Mouse (Mus musculus) forebrain, embryonic 16.5 days (tissue): ENCODE data around the gene Iqch. TPM values are rescaled to one million over a fixed set of nuclear protein-coding genes. Genes with fewer than 3 reads are reported as not detected.

Source experiments
- ATAC-seq: fragments of 200-750 bp; cut with Nextera tagmentation; 2 replicates; pipeline ENCODE4 v1.8.0; 2017; ENCODE audit warnings: mild to moderate bottlenecking, moderate library complexity
- H3K27ac ChIP-seq: fragments of 300-500 bp; sonication (generic); 2 replicates; pipeline ENCODE4 v1.5.1; 2014; ENCODE audit warnings: low read length, control low read depth
- H3K27me3 ChIP-seq: fragments of 300-500 bp; sonication (generic); replicated peaks from 2 replicates; pipeline ENCODE4 v1.6.1; 2014; ENCODE audit warnings: low read length; ENCODE audit not compliant: control insufficient read depth, insufficient read depth
- H3K36me3 ChIP-seq: fragments of 300-500 bp; sonication (generic); 2 replicates; pipeline ENCODE4 v1.6.1; 2014; ENCODE audit not compliant: control insufficient read depth, insufficient read depth
- H3K4me1 ChIP-seq: fragments of 300-500 bp; sonication (generic); replicated peaks from 2 replicates; pipeline ENCODE4 v1.6.1; 2014; ENCODE audit warnings: low read length; ENCODE audit not compliant: control insufficient read depth, insufficient read depth
- H3K4me2 ChIP-seq: fragments of 300-500 bp; sonication (generic); 2 replicates; pipeline ENCODE4 v1.6.1; 2014; ENCODE audit warnings: mild to moderate bottlenecking, low read length, control low read depth
- H3K4me3 ChIP-seq: fragments of 300-500 bp; sonication (generic); replicated peaks from 2 replicates; pipeline ENCODE4 v1.5.1; 2014; ENCODE audit warnings: mild to moderate bottlenecking, low read length, control low read depth
- H3K9ac ChIP-seq: fragments of 300-500 bp; sonication (generic); replicated peaks from 2 replicates; pipeline ENCODE4 v1.6.1; 2014; ENCODE audit warnings: low read depth, low read length, control low read depth
- H3K9me3 ChIP-seq: fragments of 300-500 bp; sonication (generic); 2 replicates; pipeline ENCODE4 v1.6.1; 2016; ENCODE audit warnings: low read length; ENCODE audit not compliant: control insufficient read depth
- WGBS: fragments of 180-500 bp; shearing (Covaris S2); extraction: QIAGEN DNeasy Blood & Tissue Kit; methylation state at CpG from one replicate; pipeline ENCODE4 v1.1.7; 2014; 5-methylcytosine and 5-hydroxymethylcytosine counted together
- polyA plus RNA-seq: library from polyadenylated mRNA; unstranded; fragments of >200 nt; fragmentation: Nextera tagmentation; extraction: Ambion mirVana; gene quantifications from 2 replicates; pipeline ENCODE4 v1.2.1, GENCODE M21; 2015

The Iqch gene
- polyA plus RNA-seq, 1 experiment from 2014 or later: 0.24 TPM

DNA sequence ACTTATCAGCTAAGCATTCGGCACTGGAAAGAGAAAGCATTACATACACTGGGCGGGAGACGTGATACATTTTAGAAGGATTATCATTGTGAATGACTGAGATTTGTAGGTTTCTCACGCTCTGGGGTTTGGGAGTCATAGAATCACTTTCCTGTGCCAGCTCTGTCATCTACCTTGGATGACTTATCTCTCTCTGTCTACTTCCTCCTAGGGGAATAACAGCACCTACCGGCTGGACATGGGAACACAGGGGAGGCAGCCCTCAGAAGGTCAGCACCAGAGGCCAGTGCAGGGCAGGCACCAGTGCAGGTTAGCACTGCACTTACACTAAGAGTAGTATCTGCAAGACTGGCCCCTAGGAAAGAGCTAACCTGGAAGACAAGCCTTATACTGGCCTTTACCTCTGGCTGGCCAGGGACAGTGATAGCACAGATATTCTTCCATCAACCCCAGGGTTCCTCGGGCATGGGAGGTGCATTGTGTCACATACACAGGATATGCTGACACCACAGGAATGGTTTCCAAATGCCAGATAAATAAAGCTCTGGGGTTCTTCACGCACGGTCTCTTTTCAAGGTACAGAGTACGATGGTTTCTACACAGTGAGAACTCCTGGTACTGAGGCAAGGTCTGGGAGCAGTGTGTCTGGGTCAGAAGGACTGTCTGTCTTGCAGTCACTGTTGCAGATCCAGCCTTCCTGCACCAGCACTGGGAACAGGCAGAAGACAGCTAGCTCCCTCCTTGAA, 69.2 kb downstream of the Iqch start:
- WGBS: 70% methylated on average over 9 of the region's 9 CpGs
- H3K4me2 ChIP-seq: no peak overlapping the region

DNA sequence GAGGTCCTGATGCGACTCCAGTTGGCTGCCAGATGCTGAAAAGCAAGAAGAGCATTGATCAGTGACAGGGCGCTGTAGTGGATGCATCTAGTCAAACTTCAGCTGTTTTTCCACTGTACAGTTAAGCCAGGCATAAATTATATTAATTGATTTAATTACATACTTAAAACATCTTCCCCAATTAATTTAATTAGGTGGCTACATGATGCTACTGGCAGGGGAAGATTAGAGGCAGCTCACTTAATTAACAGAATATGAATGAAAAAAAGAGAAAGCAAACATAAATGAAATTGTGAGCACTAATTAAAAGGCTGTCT, 78.4 kb downstream of the Iqch start:
- H3K4me1 ChIP-seq: peaks cover 15% of the 10 kb centered on the region
- peak overlapping the region; percentile 38 for H3K4me2 ChIP-seq
- H3K9me3 ChIP-seq: no peaks in the 10 kb centered on the region
- no peaks in the 10 kb centered on the region for H3K36me3 ChIP-seq
- ATAC-seq: peak; percentile 65
- no peak overlapping the region for H3K27ac ChIP-seq
- peaks cover 40% of the 10 kb centered on the region for H3K27me3 ChIP-seq
- 12% methylated on average over 2 of the region's 2 CpGs for WGBS
- H3K9ac ChIP-seq: no peak overlapping the region
- no peak overlapping the region for H3K4me3 ChIP-seq

More for the DNA sequence above, 69.2 kb downstream of the Iqch start:
- Histone ChIP-seq H3K4me1 (peaks cover 22% of the 10 kb centered on the region), H3K4me3 (no peak overlapping the region), H3K27ac (no peak overlapping the region), H3K27me3 (peaks cover 25% of the 10 kb centered on the region), H3K36me3 (no peaks in the 10 kb centered on the region), H3K9ac (no peak overlapping the region), H3K9me3 (no peaks in the 10 kb centered on the region)
- no peak for ATAC-seq

DNA sequence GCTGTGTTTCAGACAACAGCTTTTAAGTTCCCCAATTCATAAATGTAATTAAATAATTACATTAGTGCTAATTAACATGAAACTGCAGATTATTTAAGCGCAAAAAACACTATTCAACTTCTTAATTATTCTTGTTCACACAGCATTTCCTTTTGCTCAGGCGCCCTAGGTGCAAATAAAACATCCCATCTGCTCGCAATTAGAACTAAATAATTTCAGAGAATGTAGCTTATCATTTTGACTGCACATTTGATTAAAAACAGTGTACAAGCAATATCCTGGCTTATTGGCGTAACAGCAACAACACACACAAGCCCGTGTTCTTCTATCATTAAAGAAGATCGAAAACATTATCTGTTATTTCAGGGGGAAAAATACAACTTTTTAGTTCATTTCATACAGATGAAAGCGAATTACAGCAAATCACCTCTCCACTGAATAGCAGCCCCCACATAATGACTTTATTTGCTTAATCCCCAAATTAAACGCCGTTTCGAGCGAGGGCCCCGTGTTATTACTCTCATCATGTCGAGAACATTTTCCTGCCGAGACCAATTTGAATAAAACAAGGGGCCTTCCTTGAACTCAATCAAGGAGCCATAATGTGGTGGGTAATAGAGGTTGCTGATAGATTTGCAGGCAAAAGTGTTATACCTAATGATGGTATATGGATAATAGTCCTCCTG, 78.9 kb downstream of the Iqch start:
- no peak overlapping the region; the same call in 1 of the 2 replicates for H3K27ac ChIP-seq

DNA sequence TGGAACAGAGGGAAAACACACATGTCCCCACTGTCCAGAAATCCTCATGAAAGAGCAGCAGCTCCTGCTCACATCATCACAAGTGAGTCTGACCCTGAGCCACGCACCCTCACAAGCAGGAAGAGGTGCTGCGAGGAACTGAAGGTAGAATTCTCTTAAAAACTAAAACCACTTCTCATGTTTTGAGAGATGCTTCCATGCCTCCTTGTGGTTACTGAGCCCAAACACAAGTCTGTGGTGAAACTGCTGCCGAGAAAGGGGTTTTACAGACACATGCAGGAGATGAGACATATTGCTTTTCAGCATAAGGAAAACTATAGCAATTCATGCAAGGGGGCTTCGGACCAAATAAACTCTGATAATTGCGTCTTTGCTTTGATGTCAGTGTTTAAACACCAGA, 89.4 kb downstream of the Iqch start:
- Histone ChIP-seq H3K27me3 (peaks cover 42% of the 10 kb centered on the region), H3K9me3 (no peaks in the 10 kb centered on the region), H3K4me1 (no peaks in the 10 kb centered on the region; the same call in 1 of the 2 replicates), H3K27ac (no peak overlapping the region), H3K9ac (no peak overlapping the region), H3K4me3 (no peak overlapping the region), H3K36me3 (no peaks in the 10 kb centered on the region), H3K4me2 (no peak overlapping the region)
- ATAC-seq: no peak
- WGBS: 67% methylated on average over 5 of the region's 5 CpGs

More for the DNA sequence above, 78.9 kb downstream of the Iqch start:
- Histone ChIP-seq H3K36me3 (no peaks in the 10 kb centered on the region), H3K9me3 (no peaks in the 10 kb centered on the region), H3K27me3 (peaks cover 40% of the 10 kb centered on the region), H3K4me1 (peaks cover 15% of the 10 kb centered on the region), H3K9ac (no peak overlapping the region), H3K4me3 (no peak overlapping the region), H3K4me2 (peak overlapping the region; percentile 38)
- 12% methylated on average over 14 of the region's 14 CpGs for WGBS
- peak; percentile 18; the same call in 1 of the 2 replicates for ATAC-seq

DNA sequence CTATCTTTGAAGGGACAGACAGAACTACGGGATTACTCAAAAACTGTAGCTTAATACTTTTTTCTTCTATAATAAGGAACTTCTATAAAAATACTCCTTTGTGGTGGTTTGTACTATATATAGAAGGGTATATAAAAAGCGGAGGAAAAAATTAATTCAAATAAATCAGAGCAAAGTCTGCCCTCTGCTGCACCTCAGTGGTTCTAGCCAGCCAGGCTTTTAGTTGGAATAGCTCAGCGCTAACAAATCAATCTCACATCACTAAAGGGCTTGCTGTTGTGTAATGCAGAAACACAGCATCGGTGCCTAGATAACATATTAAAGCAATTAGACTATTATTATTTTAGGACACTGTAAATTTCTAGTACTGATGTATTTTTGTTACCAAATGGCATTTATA, 91.3 kb downstream of the Iqch start:
- peaks cover 40% of the 10 kb centered on the region for H3K27me3 ChIP-seq
- no peak overlapping the region for H3K4me2 ChIP-seq

DNA sequence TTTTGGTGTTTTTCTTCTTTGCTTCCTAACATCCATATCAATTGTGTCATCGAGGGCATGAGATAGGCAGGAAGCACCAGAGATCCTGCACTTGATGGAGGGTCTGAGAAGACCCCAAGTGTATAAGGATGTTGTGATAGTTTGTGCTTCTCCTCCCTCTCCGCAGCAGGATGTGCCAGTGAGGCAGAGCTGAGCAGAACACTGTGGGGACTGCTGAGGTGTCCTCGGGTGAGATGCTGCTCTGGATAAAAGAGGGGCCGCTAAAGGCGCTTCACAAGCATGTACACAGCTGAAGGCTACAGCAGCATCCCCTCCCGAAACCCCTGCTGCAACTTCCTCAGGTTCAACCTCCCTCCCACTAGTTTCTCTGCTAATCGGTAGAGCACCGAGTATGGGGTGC, 95.2 kb downstream of the Iqch start:
- H3K4me1 ChIP-seq: no peaks in the 10 kb centered on the region
- WGBS: 78% methylated on average over 8 of the region's 8 CpGs
- no peak overlapping the region for H3K27ac ChIP-seq
- H3K9ac ChIP-seq: no peak overlapping the region
- H3K4me3 ChIP-seq: no peak overlapping the region
- no peak overlapping the region for H3K4me2 ChIP-seq
- H3K27me3 ChIP-seq: peaks cover 36% of the 10 kb centered on the region
- no peak for ATAC-seq
- H3K36me3 ChIP-seq: no peaks in the 10 kb centered on the region
- no peaks in the 10 kb centered on the region for H3K9me3 ChIP-seq

More for the DNA sequence above, 91.3 kb downstream of the Iqch start:
- Histone ChIP-seq H3K36me3 (no peaks in the 10 kb centered on the region), H3K4me1 (no peaks in the 10 kb centered on the region; the same call in 1 of the 2 replicates), H3K9ac (no peak overlapping the region), H3K9me3 (no peaks in the 10 kb centered on the region), H3K27ac (no peak overlapping the region), H3K4me3 (no peak overlapping the region)
- 85% methylated on average over 4 of the region's 4 CpGs for WGBS
- no peak for ATAC-seq

DNA sequence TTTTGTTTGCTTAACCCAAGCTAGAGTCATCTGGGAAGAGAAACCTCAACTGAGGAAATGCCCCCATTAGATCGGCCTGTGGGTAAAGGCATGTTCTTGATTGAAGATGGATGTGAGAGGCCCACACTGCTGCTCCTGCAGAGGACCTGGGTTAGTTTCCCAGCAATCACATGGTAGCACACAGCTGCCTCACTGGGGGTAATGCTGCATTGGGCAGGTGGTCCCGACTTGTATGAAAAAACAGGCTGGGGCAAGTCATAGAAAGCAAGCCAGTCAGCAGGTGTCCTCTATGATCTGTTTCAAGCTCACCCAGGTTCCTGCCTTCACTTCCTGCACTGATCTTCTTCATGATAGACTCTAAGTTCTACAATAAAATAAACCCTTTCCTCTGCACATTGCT, 98.4 kb downstream of the Iqch start:
- Histone ChIP-seq H3K9me3 (no peaks in the 10 kb centered on the region), H3K9ac (no peak overlapping the region), H3K36me3 (no peaks in the 10 kb centered on the region), H3K4me3 (no peak overlapping the region), H3K4me2 (no peak overlapping the region), H3K4me1 (no peaks in the 10 kb centered on the region), H3K27ac (no peak overlapping the region), H3K27me3 (peaks cover 23% of the 10 kb centered on the region)
- no peak for ATAC-seq
- WGBS: 88% methylated on average over 2 of the region's 2 CpGs

DNA sequence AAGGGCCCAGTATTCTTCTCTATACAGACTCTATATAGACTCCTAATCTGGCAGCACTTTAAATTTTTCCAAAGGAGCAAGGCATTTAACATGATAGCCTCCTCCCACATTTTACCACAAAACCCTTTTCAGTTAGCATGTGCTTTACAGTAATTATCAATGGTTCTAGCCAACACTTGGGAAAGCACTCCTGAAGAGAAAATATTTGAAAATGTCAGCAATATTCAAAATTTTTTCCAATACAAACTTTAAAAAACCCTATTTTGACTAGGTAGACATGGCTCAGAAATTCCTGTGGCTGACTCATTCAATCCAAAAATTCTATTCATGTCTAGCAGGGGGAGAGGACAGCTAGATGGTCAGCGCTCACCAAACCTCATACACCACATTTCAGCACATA, 100.8 kb downstream of the Iqch start:
- Histone ChIP-seq H3K27me3 (peaks cover 16% of the 10 kb centered on the region), H3K36me3 (no peaks in the 10 kb centered on the region), H3K27ac (no peak overlapping the region), H3K4me1 (no peaks in the 10 kb centered on the region), H3K4me3 (no peak overlapping the region), H3K9ac (no peak overlapping the region), H3K9me3 (no peaks in the 10 kb centered on the region), H3K4me2 (no peak overlapping the region)
- 87% methylated on average over 1 of the region's 1 CpGs for WGBS
- no peak for ATAC-seq

DNA sequence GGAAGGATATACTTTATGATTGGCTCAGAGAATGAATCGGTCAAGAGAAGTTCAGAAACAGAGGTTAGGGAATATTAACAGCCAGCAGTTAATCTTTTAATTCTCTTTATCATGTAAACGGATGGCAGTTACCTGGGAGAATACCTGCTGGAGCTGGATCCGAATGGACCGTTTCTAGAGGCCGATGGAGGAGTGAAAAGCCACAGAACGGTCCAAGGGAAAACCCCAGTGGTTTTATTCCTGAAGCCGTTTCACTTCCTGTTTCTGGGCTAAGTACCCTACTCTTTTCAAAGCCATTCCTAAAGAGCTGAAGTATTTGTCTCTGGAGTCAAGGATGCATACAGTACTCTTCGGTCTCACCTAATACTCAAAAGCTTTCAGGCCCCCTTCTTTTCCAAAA, 102.4 kb downstream of the Iqch start:
- Histone ChIP-seq H3K4me2 (no peak overlapping the region), H3K9me3 (no peaks in the 10 kb centered on the region), H3K4me3 (no peak overlapping the region), H3K36me3 (no peaks in the 10 kb centered on the region), H3K27me3 (peaks cover 21% of the 10 kb centered on the region), H3K27ac (no peak overlapping the region), H3K9ac (no peak overlapping the region), H3K4me1 (no peaks in the 10 kb centered on the region)
- 79% methylated on average over 8 of the region's 8 CpGs for WGBS
- ATAC-seq: no peak
